Mouse (Mus musculus): Measurements from ENCODE around the gene Catsper3. TPM values are rescaled to one million over a fixed set of nuclear protein-coding genes. Genes with fewer than 3 reads are reported as not detected.

The Catsper3 gene
- polyA plus RNA-seq, 1 experiment from 2014 or later: not detected

Other genes with a start within 250 kb of the Catsper3 start
- gene Ddx41, start 247.9 kb upstream of the Catsper3 start, polyA plus RNA-seq (2015; fragmentation: Nextera tagmentation; extraction: Ambion mirVana): 80.4 and 87.4 TPM in 2 replicates
- gene Fam193b, start 213.4 kb upstream of the Catsper3 start, polyA plus RNA-seq (2015; fragmentation: Nextera tagmentation; extraction: Ambion mirVana): 35.1 and 43.2 TPM in 2 replicates
- 160 and 246 TPM in 2 replicates for gene Tmed9, start 210.8 kb upstream of the Catsper3 start, polyA plus RNA-seq (2015; fragmentation: Nextera tagmentation; extraction: Ambion mirVana)
- 25.9 and 28.9 TPM in 2 replicates for gene B4galt7, start 184.7 kb upstream of the Catsper3 start, polyA plus RNA-seq (2015; fragmentation: Nextera tagmentation; extraction: Ambion mirVana)
- gene Caml, start 161.6 kb upstream of the Catsper3 start, polyA plus RNA-seq (2015; fragmentation: Nextera tagmentation; extraction: Ambion mirVana): 55.2 and 60.7 TPM in 2 replicates
- gene Ddx46, start 149.5 kb upstream of the Catsper3 start, polyA plus RNA-seq (2015; fragmentation: Nextera tagmentation; extraction: Ambion mirVana): 38.0 and 38.7 TPM in 2 replicates
- gene B230219D22Rik, start 91.4 kb upstream of the Catsper3 start, polyA plus RNA-seq (2015; fragmentation: Nextera tagmentation; extraction: Ambion mirVana): 63.0 and 64.1 TPM in 2 replicates
- 91.8 and 92.4 TPM in 2 replicates for gene Txndc15, start 69.9 kb upstream of the Catsper3 start, polyA plus RNA-seq (2015; fragmentation: Nextera tagmentation; extraction: Ambion mirVana)
- gene Pcbd2, start 57.2 kb upstream of the Catsper3 start, polyA plus RNA-seq (2015; fragmentation: Nextera tagmentation; extraction: Ambion mirVana): 54.9 and 57.6 TPM in 2 replicates
- 2.0 and 3.6 TPM in 2 replicates for gene Pitx1, start 51.6 kb downstream of the Catsper3 start, polyA plus RNA-seq (2015; fragmentation: Nextera tagmentation; extraction: Ambion mirVana)

Measured in kidney, embryonic 15.5 days (tissue).